Comparison of ENCODE assay signal across 8 mouse cellular contexts in the genomic region with DNA sequence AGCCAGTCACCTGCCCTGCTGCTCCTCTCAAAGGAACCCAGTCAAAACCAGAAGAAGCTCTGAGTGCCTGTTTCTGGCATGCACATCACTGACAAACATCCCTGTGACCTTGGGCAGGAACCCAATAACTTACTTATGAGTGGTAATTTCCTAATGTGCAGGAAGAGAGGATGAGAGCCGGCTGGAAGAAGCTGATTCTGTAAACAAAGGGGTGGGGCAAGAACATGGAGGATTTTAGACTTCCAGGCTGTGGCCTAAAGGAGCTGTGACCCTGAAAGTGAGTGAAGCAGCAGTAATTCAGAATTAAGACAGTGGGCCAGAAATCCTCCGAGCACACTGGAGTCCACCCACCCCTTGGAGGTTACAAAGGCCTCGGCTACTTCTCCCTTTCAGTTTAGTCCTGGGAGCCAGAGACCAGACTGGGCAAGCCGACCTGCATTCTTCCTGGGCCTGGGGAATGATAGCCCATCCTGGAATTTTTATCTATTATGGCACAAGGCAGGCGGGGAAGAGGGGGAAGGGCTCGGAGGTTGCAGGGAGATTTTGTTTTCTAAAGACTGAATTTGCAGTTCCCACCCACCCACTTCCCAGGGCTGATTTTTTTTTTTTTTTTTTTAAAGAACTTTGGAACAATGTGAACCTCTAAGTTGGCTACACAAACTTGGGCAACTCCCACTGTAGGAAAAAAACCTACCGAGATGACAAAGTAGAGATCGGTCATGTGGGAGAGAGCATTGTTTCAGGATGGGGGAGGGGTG. TPM values are rescaled to one million over a fixed set of nuclear protein-coding genes. Genes with fewer than 3 reads are reported as not detected.
A peak's percentile ranks its signal among the peaks of the same experiment; 100 is the strongest.
DNase-seq lines count a peak whose midpoint lies in the region; ATAC-seq and TF ChIP-seq lines count a peak whose summit lies in the region.

No protein-coding gene starts in this region.

- H3K27ac ChIP-seq in embryonic facial prominence, embryonic 12.5 days: peak overlapping the region; percentile 99
- H3K27ac ChIP-seq in heart, postnatal 0 days (ENCODE audit: low read depth): peak overlapping the region; percentile 100
- peak overlapping the region; percentile 88 for H3K27ac ChIP-seq in midbrain, embryonic 10.5 days (replicated peaks)

- no peak for TF ChIP-seq CTCF in heart, postnatal 0 days (IDR thresholded peaks at IDR 0.05; ENCODE audit: low read depth)

- H3K4me3 ChIP-seq in embryonic facial prominence, embryonic 12.5 days: no peak overlapping the region
- peak overlapping the region; percentile 6; the same call in 1 of the 2 replicates for H3K4me3 ChIP-seq in heart, postnatal 0 days (ENCODE audit: low read depth, low read length)
- peak overlapping the region; percentile 27 for H3K4me3 ChIP-seq in midbrain, embryonic 10.5 days

- 0 out of 2 replicates have a peak, but pooled peaks have one; percentile 41 for TF ChIP-seq EP300 in heart, postnatal 0 days (IDR thresholded peaks at IDR 0.05; ENCODE audit: low read depth)

- no peaks in the 10 kb centered on the region for H3K36me3 ChIP-seq in embryonic facial prominence, embryonic 12.5 days
- H3K36me3 ChIP-seq in heart, postnatal 0 days (replicated peaks; ENCODE audit: control insufficient read depth, insufficient read depth, low read length): no peaks in the 10 kb centered on the region
- no peaks in the 10 kb centered on the region for H3K36me3 ChIP-seq in midbrain, embryonic 10.5 days

- DNase-seq in cerebellum, adult 11-12 months: peak; percentile 53
- peak; percentile 78 for DNase-seq in heart, postnatal 0 days (ENCODE audit: low spot score)
- peak; percentile 67 to 86 for DNase-seq in kidney, postnatal 36 days
- DNase-seq in midbrain, embryonic 10.5 days (ENCODE audit: low spot score): no peak
- DNase-seq in layer of hippocampus, adult 9-11 months: no peak

- no peaks in the 10 kb centered on the region for H3K27me3 ChIP-seq in embryonic facial prominence, embryonic 12.5 days
- no peaks in the 10 kb centered on the region for H3K27me3 ChIP-seq in heart, postnatal 0 days (ENCODE audit: control insufficient read depth, insufficient read depth, low read length)
- H3K27me3 ChIP-seq in midbrain, embryonic 10.5 days (ENCODE audit: low read depth, poor library complexity, severe bottlenecking): no peaks in the 10 kb centered on the region

- peaks cover 54% of the 10 kb centered on the region for H3K4me1 ChIP-seq in embryonic facial prominence, embryonic 12.5 days
- peaks cover 73% of the 10 kb centered on the region for H3K4me1 ChIP-seq in heart, postnatal 0 days (ENCODE audit: control insufficient read depth, insufficient read depth)
- peaks cover 81% of the 10 kb centered on the region for H3K4me1 ChIP-seq in midbrain, embryonic 10.5 days

- no peak overlapping the region; the same call in 1 of the 2 replicates for H3K9ac ChIP-seq in embryonic facial prominence, embryonic 12.5 days
- no peak overlapping the region for H3K9ac ChIP-seq in heart, postnatal 0 days (replicated peaks; ENCODE audit: low read depth, low read length)

- no peak for ATAC-seq in cerebellum, adult (ENCODE audit: insufficient number of reproducible peaks, low FRiP score, low TSS enrichment)
- ATAC-seq in embryonic facial prominence, embryonic 12.5 days (ENCODE audit: insufficient number of reproducible peaks, insufficient read depth, low FRiP score, low TSS enrichment): no peak
- ATAC-seq in heart, postnatal 0 days (ENCODE audit: insufficient read depth, low read depth): no peak
- no peak for ATAC-seq in CD4-positive, CD25-positive, alpha-beta regulatory T cell, adult 4 months

- 0 out of 2 replicates have a peak overlapping the region, but pooled peaks have one; percentile 4 for H3K4me2 ChIP-seq in embryonic facial prominence, embryonic 12.5 days (replicated peaks)
- peak overlapping the region; percentile 43 for H3K4me2 ChIP-seq in heart, postnatal 0 days (ENCODE audit: low read depth, low read length)

- 11% methylated on average over 8 of the region's 8 CpGs for WGBS in embryonic facial prominence, embryonic 12.5 days
- 4% methylated on average over 8 of the region's 8 CpGs for WGBS in heart, postnatal 0 days
- WGBS in midbrain, embryonic 10.5 days: 3% methylated on average over 8 of the region's 8 CpGs

- no peaks in the 10 kb centered on the region for H3K9me3 ChIP-seq in embryonic facial prominence, embryonic 12.5 days
- no peaks in the 10 kb centered on the region for H3K9me3 ChIP-seq in heart, postnatal 0 days (replicated peaks; ENCODE audit: control insufficient read depth, low read length)
- H3K9me3 ChIP-seq in midbrain, embryonic 10.5 days (replicated peaks): no peaks in the 10 kb centered on the region

RNA-seq across cellular contexts. Expression of gene Scyl1, which starts 35.0 kb away (rescaled TPM):
- polyA plus RNA-seq in embryonic facial prominence, embryonic 12.5 days (2016; fragmentation: Nextera tagmentation; extraction: Ambion mirVana): 78.8 and 80.0 TPM in 2 replicates
- 78.0 and 82.4 TPM in 2 replicates for total RNA-seq in heart, postnatal 0 days (2014; rRNA removed; ENCODE audit: low replicate concordance)
- 46.1 and 47.1 TPM in 2 replicates for polyA plus RNA-seq in heart, postnatal 0 days (2015; fragmentation: Nextera tagmentation; extraction: Ambion mirVana)
- polyA plus RNA-seq in midbrain, embryonic 10.5 days (2016; fragmentation: Nextera tagmentation; extraction: Ambion mirVana): 68.3 and 71.3 TPM in 2 replicates
- 10 to 100 TPM; 15.1 to 19.4 TPM for polyA plus RNA-seq in CD4-positive, CD25-positive, alpha-beta regulatory T cell, adult 4 months (2017; shearing (Covaris generic))

Comparison
In these comparisons a context has a peak if more than half of its experiments do, and no peak if none do; other contexts are left out.
1. DNase-seq: peak in cerebellum, adult 11-12 months (single experiment), heart, postnatal 0 days (single experiment) and kidney, postnatal 36 days (2 of 2); none in midbrain, embryonic 10.5 days (single experiment) and layer of hippocampus, adult 9-11 months (single experiment).
2. Peak in every context shown above with its lines, with median percentiles within 50 percentile points of each other: H3K27ac ChIP-seq.